Mouse (Mus musculus) limb, embryonic 15.5 days (tissue): ENCODE measurements around the gene Tesc. TPM values are rescaled to one million over a fixed set of nuclear protein-coding genes. Genes with fewer than 3 reads are reported as not detected.

Experiments used
- ATAC-seq: fragments of 200-750 bp; cut with Nextera tagmentation; 2 replicates; pipeline ENCODE4 v1.8.0; 2017; ENCODE audit warnings: low read depth, moderate TSS enrichment; ENCODE audit not compliant: insufficient number of reproducible peaks, low FRiP score, low TSS enrichment
- H3K27ac ChIP-seq: fragments of 300-500 bp; sonication (generic); 2 replicates; pipeline ENCODE4 v1.5.1; 2015; ENCODE audit warnings: moderate library complexity, mild to moderate bottlenecking, inconsistent platforms
- H3K27me3 ChIP-seq: fragments of 300-500 bp; sonication (generic); 2 replicates; pipeline ENCODE4 v1.6.1; 2015; ENCODE audit warnings: inconsistent platforms
- H3K36me3 ChIP-seq: fragments of 300-500 bp; sonication (generic); 2 replicates; pipeline ENCODE4 v1.6.1; 2015; ENCODE audit warnings: inconsistent platforms
- H3K4me1 ChIP-seq: fragments of 300-500 bp; sonication (generic); 2 replicates; pipeline ENCODE4 v1.6.1; 2015; ENCODE audit warnings: inconsistent platforms
- H3K4me2 ChIP-seq: fragments of 300-500 bp; sonication (generic); 2 replicates; pipeline ENCODE4 v1.6.1; 2015; ENCODE audit warnings: mild to moderate bottlenecking, inconsistent platforms
- H3K4me3 ChIP-seq: fragments of 300-500 bp; sonication (generic); 2 replicates; pipeline ENCODE4 v1.5.1; 2015; ENCODE audit warnings: mild to moderate bottlenecking, inconsistent platforms
- H3K9ac ChIP-seq: fragments of 300-500 bp; sonication (generic); 2 replicates; pipeline ENCODE4 v1.6.1; 2015; ENCODE audit warnings: inconsistent platforms
- H3K9me3 ChIP-seq: fragments of 300-500 bp; sonication (generic); 2 replicates; pipeline ENCODE4 v1.6.1; 2016; ENCODE audit warnings: inconsistent platforms
- WGBS: fragments of 180-500 bp; shearing (Covaris S2); methylation state at CpG from one replicate; pipeline ENCODE4 v1.1.7; 2015; 5-methylcytosine and 5-hydroxymethylcytosine counted together
- polyA plus RNA-seq: library from polyadenylated mRNA; unstranded; fragments of >200 nt; fragmentation: Nextera tagmentation; extraction: Ambion mirVana; gene quantifications from 2 replicates; pipeline ENCODE4 v1.2.1, GENCODE M21; 2015

The Tesc gene
- polyA plus RNA-seq = 25.9 and 27.2 TPM in 2 replicates

- Histone ChIP-seq H3K27ac (no peak within 1 kb of the TSS), H3K4me1 (peaks cover 44% of the 10 kb centered on the region), H3K4me2 (peak within 1 kb of the TSS; percentile 100), H3K9ac (peak within 1 kb of the TSS; percentile 32; the same call in 1 of the 2 replicates), H3K36me3 (no peaks in the 10 kb centered on the region), H3K4me3 (peak within 1 kb of the TSS; percentile 60), H3K27me3 (peaks cover 64% of the 10 kb centered on the region), H3K9me3 (no peaks in the 10 kb centered on the region)
- no peak for ATAC-seq
- WGBS = under 1% methylated on average over 63 of the region's 63 CpGs
Observed at GRCm38 (mm10) chr5:118027698-118028190, at the start of gene Tesc. TSS of gene Tesc (plus strand) at chr5:118027743.

GRCm38 (mm10) chr5:117978159-117978697, 49.3 kb upstream of the Tesc start:
- Histone ChIP-seq H3K9me3 (no peaks in the 10 kb centered on the region), H3K9ac (peak overlapping the region; percentile 10; the same call in 1 of the 2 replicates), H3K4me3 (peak overlapping the region; percentile 100), H3K4me2 (peak overlapping the region; percentile 68), H3K27me3 (no peaks in the 10 kb centered on the region), H3K27ac (0 out of 2 replicates have a peak overlapping the region, but pooled peaks have one; percentile 38), H3K36me3 (peaks cover 36% of the 10 kb centered on the region), H3K4me1 (peaks cover 23% of the 10 kb centered on the region)
- no peak for ATAC-seq
- WGBS = 53% methylated on average over 17 of the region's 17 CpGs

- no peak overlapping the region for H3K27ac ChIP-seq
- H3K27me3 ChIP-seq = no peaks in the 10 kb centered on the region
- no peak for ATAC-seq
- H3K4me3 ChIP-seq = no peak overlapping the region
- H3K4me2 ChIP-seq = no peak overlapping the region
- H3K9ac ChIP-seq = no peak overlapping the region
- peaks cover 23% of the 10 kb centered on the region for H3K4me1 ChIP-seq
- H3K9me3 ChIP-seq = no peaks in the 10 kb centered on the region
- whole genome bisulfite sequencing = 66% methylated on average over 5 of the region's 5 CpGs
- H3K36me3 ChIP-seq = peaks cover 44% of the 10 kb centered on the region
Observed at GRCm38 (mm10) chr5:117979082-117979481, 48.5 kb upstream of the Tesc start.

- Histone ChIP-seq H3K4me3 (no peak overlapping the region), H3K36me3 (peaks cover 60% of the 10 kb centered on the region), H3K9me3 (no peaks in the 10 kb centered on the region), H3K27me3 (no peaks in the 10 kb centered on the region), H3K27ac (no peak overlapping the region), H3K4me2 (no peak overlapping the region), H3K4me1 (peaks cover 23% of the 10 kb centered on the region), H3K9ac (no peak overlapping the region)
- no peak for ATAC-seq
- 91% methylated on average over 8 of the region's 8 CpGs for WGBS
Observed at GRCm38 (mm10) chr5:117980921-117981320, 46.6 kb upstream of the Tesc start.

GRCm38 (mm10) chr5:117981943-117982342, 45.6 kb upstream of the Tesc start:
- H3K9ac ChIP-seq = no peak overlapping the region
- H3K36me3 ChIP-seq = peaks cover 70% of the 10 kb centered on the region
- peaks cover 19% of the 10 kb centered on the region for H3K4me1 ChIP-seq
- WGBS = 79% methylated on average over 5 of the region's 5 CpGs
- no peak for ATAC-seq
- no peaks in the 10 kb centered on the region for H3K27me3 ChIP-seq
- no peak overlapping the region for H3K4me2 ChIP-seq
- no peak overlapping the region for H3K4me3 ChIP-seq
- no peaks in the 10 kb centered on the region for H3K9me3 ChIP-seq
- no peak overlapping the region for H3K27ac ChIP-seq

GRCm38 (mm10) chr5:117986327-117986726, 41.2 kb upstream of the Tesc start:
- no peak overlapping the region for H3K9ac ChIP-seq
- no peak overlapping the region for H3K4me3 ChIP-seq
- H3K4me1 ChIP-seq = no peaks in the 10 kb centered on the region
- no peaks in the 10 kb centered on the region for H3K9me3 ChIP-seq
- H3K36me3 ChIP-seq = peaks cover 95% of the 10 kb centered on the region
- H3K27ac ChIP-seq = no peak overlapping the region
- no peak overlapping the region for H3K4me2 ChIP-seq
- no peak for ATAC-seq
- WGBS = 60% methylated on average over 4 of the region's 4 CpGs
- H3K27me3 ChIP-seq = no peaks in the 10 kb centered on the region

- ATAC-seq = no peak
- H3K4me3 ChIP-seq = no peak overlapping the region
- H3K4me2 ChIP-seq = no peak overlapping the region
- H3K27ac ChIP-seq = no peak overlapping the region
- peaks cover 97% of the 10 kb centered on the region for H3K36me3 ChIP-seq
- H3K27me3 ChIP-seq = no peaks in the 10 kb centered on the region
- H3K9ac ChIP-seq = no peak overlapping the region
- H3K4me1 ChIP-seq = no peaks in the 10 kb centered on the region
- WGBS = 91% methylated on average over 3 of the region's 3 CpGs
- no peaks in the 10 kb centered on the region for H3K9me3 ChIP-seq
Observed at GRCm38 (mm10) chr5:117987891-117988290, 39.7 kb upstream of the Tesc start.

GRCm38 (mm10) chr5:117988367-117988766, 39.2 kb upstream of the Tesc start:
- Histone ChIP-seq H3K4me2 (no peak overlapping the region), H3K9ac (no peak overlapping the region), H3K27ac (no peak overlapping the region), H3K4me1 (no peaks in the 10 kb centered on the region), H3K4me3 (no peak overlapping the region), H3K9me3 (no peaks in the 10 kb centered on the region), H3K27me3 (no peaks in the 10 kb centered on the region), H3K36me3 (peaks cover 95% of the 10 kb centered on the region)
- WGBS = 72% methylated on average over 9 of the region's 9 CpGs
- no peak for ATAC-seq

GRCm38 (mm10) chr5:117989773-117990172, 37.8 kb upstream of the Tesc start:
- no peak for ATAC-seq
- WGBS = 78% methylated on average over 6 of the region's 6 CpGs
- Histone ChIP-seq H3K27ac (no peak overlapping the region), H3K4me1 (no peaks in the 10 kb centered on the region), H3K9ac (no peak overlapping the region), H3K27me3 (no peaks in the 10 kb centered on the region), H3K4me2 (no peak overlapping the region), H3K4me3 (no peak overlapping the region), H3K9me3 (no peaks in the 10 kb centered on the region), H3K36me3 (peaks cover 96% of the 10 kb centered on the region)

GRCm38 (mm10) chr5:117990957-117991356, 36.6 kb upstream of the Tesc start:
- no peaks in the 10 kb centered on the region for H3K4me1 ChIP-seq
- H3K4me3 ChIP-seq = no peak overlapping the region
- 87% methylated on average over 3 of the region's 3 CpGs for WGBS
- no peak for ATAC-seq
- H3K4me2 ChIP-seq = no peak overlapping the region
- H3K9ac ChIP-seq = no peak overlapping the region
- H3K9me3 ChIP-seq = no peaks in the 10 kb centered on the region
- no peaks in the 10 kb centered on the region for H3K27me3 ChIP-seq
- H3K36me3 ChIP-seq = peaks cover 96% of the 10 kb centered on the region
- no peak overlapping the region for H3K27ac ChIP-seq

GRCm38 (mm10) chr5:117993550-117993949, 34.0 kb upstream of the Tesc start:
- H3K4me3 ChIP-seq = no peak overlapping the region
- 89% methylated on average over 6 of the region's 6 CpGs for WGBS
- no peaks in the 10 kb centered on the region for H3K4me1 ChIP-seq
- H3K9me3 ChIP-seq = no peaks in the 10 kb centered on the region
- H3K27ac ChIP-seq = no peak overlapping the region
- no peaks in the 10 kb centered on the region for H3K27me3 ChIP-seq
- no peak overlapping the region for H3K4me2 ChIP-seq
- H3K36me3 ChIP-seq = peaks cover 94% of the 10 kb centered on the region
- H3K9ac ChIP-seq = no peak overlapping the region
- ATAC-seq = no peak

GRCm38 (mm10) chr5:117995372-117995901, 32.1 kb upstream of the Tesc start:
- peaks cover 93% of the 10 kb centered on the region for H3K36me3 ChIP-seq

More at GRCm38 (mm10) chr5:117995372-117995901, 32.1 kb upstream of the Tesc start:
- no peak overlapping the region for H3K4me2 ChIP-seq
- no peaks in the 10 kb centered on the region for H3K27me3 ChIP-seq
- H3K9ac ChIP-seq = no peak overlapping the region
- H3K27ac ChIP-seq = no peak overlapping the region
- no peak overlapping the region for H3K4me3 ChIP-seq
- no peak for ATAC-seq
- 0 out of 2 replicates have a peak, but pooled peaks cover 2% of the 10 kb centered on the region for H3K4me1 ChIP-seq
- H3K9me3 ChIP-seq = no peaks in the 10 kb centered on the region
- 81% methylated on average over 8 of the region's 8 CpGs for WGBS
